Mouse (Mus musculus) c-Kit-positive CD71-positive TER-119-positive erythroid progenitor cells, embryonic 14.5 days (primary cell): ENCODE measurements around the gene Ccdc85c.

Experiments used
- DNase-seq: peaks from one replicate; pipeline ENCODE4 v3.0.0-alpha.2; 2013; ENCODE audit warnings: low spot score

The Ccdc85c gene

DNA sequence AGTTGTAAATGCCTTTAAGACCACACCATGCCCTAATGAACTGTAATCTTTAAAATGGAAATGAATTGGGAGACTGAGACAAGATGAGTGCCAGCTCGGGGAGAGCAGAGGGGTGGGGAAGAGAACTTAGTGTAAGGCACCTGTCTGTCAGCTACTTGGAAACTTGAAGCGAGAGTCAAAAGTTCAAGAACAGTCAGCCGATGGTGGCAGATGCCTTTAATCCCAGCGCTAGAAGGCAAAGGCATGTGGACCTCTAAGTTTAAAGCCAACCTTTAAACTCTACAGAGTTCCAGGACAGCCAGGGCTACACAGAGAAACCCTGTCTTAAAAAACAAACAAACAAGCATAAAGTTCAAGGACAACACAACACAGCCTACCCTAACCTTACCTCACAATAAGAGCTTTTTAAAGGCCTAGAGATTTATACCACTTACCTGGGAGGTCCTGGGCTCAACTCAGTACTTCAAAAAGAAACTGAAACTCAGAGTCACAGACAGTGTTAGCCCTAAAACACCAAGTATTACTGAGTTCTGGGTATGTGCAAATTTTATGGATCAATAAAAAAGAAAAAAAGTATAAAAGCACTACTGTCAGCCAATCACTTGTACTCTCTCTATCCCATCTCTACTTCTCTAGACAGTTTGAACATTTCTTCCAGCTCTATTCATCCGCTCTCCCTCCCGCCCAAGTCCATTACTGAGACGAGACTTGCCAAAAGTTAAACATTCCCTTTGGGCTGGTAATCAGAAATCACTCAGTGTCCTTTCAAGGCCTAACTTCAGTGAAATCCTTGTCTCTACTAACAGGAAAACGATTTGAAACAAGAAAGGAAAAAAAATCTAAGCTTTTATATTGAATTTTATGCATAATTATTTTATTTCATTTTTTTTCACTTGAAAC is 100.4 kb downstream of the Ccdc85c start:
- no peak for DNase-seq

DNA sequence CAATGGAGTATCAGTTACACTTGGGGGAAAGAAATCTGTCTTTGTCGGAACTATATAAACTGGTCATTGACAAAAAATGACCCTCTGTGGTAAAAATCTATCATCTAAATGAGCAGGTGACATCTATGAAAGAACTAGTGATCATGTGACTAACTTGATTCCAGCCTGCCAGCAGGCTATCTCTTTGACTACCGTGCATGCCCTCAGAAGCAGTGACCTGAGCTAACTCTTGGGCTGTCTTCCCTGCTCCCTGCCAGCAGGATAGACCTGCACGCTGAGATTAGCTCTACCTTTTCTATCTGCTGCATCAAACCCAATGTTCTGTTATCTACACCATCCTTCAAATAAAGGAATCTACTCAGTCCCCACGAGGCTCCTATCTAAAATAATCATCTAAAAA is 102.6 kb downstream of the Ccdc85c start:
- no peak for DNase-seq

DNA sequence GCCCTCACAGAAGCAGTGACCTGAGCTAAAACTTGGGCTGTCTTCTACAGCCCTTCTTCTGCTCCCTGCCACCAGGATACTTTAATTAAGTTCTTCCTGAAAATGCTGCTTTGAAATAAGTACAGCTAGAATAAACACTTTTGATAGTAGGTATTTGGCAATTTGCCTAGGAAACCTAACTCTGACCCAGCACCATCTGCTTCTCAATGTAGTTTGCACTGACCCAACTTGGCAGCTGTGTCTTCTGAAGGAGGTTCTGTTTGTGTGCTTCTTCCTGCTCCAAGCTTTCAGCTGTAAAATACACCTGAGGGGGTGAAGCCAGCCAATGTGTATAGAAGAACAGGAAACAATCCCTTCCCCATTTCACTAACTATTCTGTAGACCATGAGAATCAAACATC is 103.9 kb downstream of the Ccdc85c start:
- DNase-seq: no peak

DNA sequence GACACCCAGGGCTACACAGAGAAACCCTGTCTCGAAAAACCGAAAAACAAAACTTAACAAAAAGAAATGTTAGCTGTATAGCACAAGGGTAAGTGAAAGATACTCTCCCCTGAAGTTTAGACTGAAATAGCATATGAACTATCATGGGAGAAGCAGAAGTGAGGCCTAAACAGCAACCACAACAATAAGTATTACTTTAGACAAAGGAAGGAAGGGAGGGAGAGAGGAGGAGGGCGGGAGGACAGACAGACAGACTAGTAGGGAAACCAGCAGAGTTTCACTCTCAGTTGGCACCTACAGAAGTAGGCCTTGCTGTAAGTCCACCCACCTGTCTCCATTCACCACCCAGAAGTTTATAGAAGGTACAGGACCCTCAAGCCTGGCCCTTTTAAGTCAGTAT is 104.8 kb downstream of the Ccdc85c start:
- no peak for DNase-seq

DNA sequence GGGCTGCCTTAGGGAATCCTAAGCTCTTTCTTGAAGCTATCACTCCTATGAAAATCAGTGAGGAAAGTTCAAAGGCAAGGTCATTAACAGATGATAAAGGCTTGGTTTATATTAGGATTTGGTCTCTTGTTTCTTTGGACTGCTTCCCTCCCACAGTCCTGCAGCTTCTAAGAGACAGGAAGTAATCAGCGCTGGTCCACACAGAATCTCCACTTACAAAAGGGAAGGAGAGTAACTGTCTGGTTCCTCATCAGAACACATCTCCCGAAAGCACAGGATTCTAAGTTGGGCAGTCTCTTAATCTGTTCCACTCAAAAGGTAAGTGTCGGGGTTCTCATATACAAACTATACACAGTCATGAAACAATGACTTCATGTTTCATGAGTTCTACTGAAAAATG is 106.3 kb downstream of the Ccdc85c start:
- no peak for DNase-seq

DNA sequence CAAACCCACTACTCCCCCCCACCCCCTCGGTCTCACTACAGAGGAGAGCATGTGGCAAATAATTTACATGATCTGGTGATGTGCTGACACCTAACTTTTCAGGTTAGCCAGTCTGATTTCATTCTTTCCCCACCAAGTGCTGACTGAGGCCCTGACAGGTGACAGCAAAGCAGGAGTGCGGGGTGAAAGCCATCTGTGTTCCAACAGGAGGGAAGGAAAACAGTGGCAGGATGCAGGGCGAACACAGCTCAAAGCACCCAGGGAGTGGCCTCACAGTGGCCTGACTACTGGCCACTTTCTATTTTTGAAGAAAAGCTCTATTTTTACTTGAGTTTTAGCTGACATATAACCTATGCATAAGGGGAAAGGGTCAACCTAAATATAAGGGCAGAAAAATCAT is 111.5 kb downstream of the Ccdc85c start:
- DNase-seq: no peak

DNA sequence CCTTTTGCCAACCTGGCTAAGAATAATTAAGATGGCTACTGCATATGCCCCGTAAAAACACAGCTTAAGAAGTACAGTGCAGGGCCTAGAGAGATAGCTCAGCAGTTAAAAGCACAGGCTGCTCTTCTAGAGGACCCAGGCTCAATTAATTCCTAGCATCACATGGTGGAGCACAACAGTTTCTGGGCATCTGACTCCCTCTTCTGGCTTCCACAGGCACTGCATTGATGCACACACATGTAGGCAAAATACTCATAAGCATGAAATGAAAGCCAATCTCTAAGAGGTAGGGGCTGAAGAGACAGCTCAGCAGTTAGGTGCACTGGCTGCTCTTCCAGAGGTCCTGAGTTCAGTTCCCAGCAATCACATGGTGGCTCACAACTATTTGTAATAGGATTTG is 113.2 kb downstream of the Ccdc85c start:
- no peak for DNase-seq

DNA sequence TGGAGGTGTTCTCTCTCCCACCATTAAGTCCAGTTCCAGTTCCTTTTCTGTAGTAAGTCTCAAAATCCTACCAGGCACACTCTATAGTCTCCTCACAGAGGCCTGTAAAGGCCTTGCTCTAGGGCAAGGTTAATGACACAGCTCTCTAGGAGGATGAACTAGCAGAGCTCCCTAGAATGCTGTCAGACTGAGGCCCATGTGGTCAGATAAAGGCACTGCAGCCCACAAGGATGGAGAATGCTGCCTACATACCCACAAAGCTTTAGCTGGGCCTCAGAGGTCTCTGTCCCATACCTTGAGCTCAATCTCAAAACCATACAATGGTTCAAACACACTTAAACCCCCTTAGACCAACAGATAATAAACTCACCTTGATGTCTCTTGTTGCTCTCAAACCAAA is 115.4 kb downstream of the Ccdc85c start:
- DNase-seq: no peak
